Mouse (Mus musculus) frontal cortex, postnatal 36 days (tissue): ENCODE measurements around the gene Ovca2.

Experiments
- DNase-seq, 2 experiments: peaks; one replicate each; pipeline ENCODE4 v3.0.0; 2022; ENCODE audit warnings: low spot score in 2 of 2

Ovca2 gene

GRCm38 (mm10) chr11:75178672-75179208, at the start of gene Ovca2:
Gene Ovca2, minus strand, starts transcription at chr11:75178835.
- peak; percentile 89 to 91 for DNase-seq

GRCm38 (mm10) chr11:75227632-75228031, 49.0 kb upstream of the Ovca2 start:
- DNase-seq, result no peak

- DNase-seq, result no peak
Observed at GRCm38 (mm10) chr11:75224835-75225234, 46.2 kb upstream of the Ovca2 start.

- DNase-seq, result no peak
Observed at GRCm38 (mm10) chr11:75224062-75224461, 45.4 kb upstream of the Ovca2 start.

GRCm38 (mm10) chr11:75220517-75221145, 42.0 kb upstream of the Ovca2 start:
- DNase-seq, result no peak

GRCm38 (mm10) chr11:75220115-75220514, 41.5 kb upstream of the Ovca2 start:
- peak in 1 of 2 experiments; percentile 63 for DNase-seq

- no peak for DNase-seq
Observed at GRCm38 (mm10) chr11:75214081-75214950, 35.7 kb upstream of the Ovca2 start.

GRCm38 (mm10) chr11:75213372-75214080, 34.9 kb upstream of the Ovca2 start:
- DNase-seq, result no peak

- no peak for DNase-seq
Observed at GRCm38 (mm10) chr11:75212876-75213275, 34.2 kb upstream of the Ovca2 start.

- no peak for DNase-seq
Observed at GRCm38 (mm10) chr11:75212031-75212667, 33.5 kb upstream of the Ovca2 start.

GRCm38 (mm10) chr11:75210755-75211154, 32.1 kb upstream of the Ovca2 start:
- DNase-seq, result no peak

GRCm38 (mm10) chr11:75210093-75210492, 31.5 kb upstream of the Ovca2 start:
- no peak for DNase-seq

- DNase-seq, result no peak
Observed at GRCm38 (mm10) chr11:75209363-75209762, 30.7 kb upstream of the Ovca2 start.

GRCm38 (mm10) chr11:75206347-75206746, 27.7 kb upstream of the Ovca2 start:
- DNase-seq, result no peak

GRCm38 (mm10) chr11:75204472-75204871, 25.8 kb upstream of the Ovca2 start:
- no peak for DNase-seq

- DNase-seq, result no peak
Observed at GRCm38 (mm10) chr11:75203926-75204325, 25.3 kb upstream of the Ovca2 start.

GRCm38 (mm10) chr11:75201721-75202120, 23.1 kb upstream of the Ovca2 start:
- no peak for DNase-seq

GRCm38 (mm10) chr11:75200935-75201334, 22.3 kb upstream of the Ovca2 start:
- DNase-seq, result peak; percentile 78 to 82

GRCm38 (mm10) chr11:75199951-75200350, 21.3 kb upstream of the Ovca2 start:
- no peak for DNase-seq

GRCm38 (mm10) chr11:75198792-75199191, 20.2 kb upstream of the Ovca2 start:
- DNase-seq, result no peak

GRCm38 (mm10) chr11:75197956-75198355, 19.3 kb upstream of the Ovca2 start:
- no peak for DNase-seq

GRCm38 (mm10) chr11:75196131-75196530, 17.5 kb upstream of the Ovca2 start:
- no peak for DNase-seq
